Mouse (Mus musculus) neural tube, embryonic 15.5 days (tissue): ENCODE results near the gene Pde6h. TPM values are rescaled to one million over a fixed set of nuclear protein-coding genes. Genes with fewer than 3 reads are reported as not detected.

Experiments used
- ATAC-seq: fragments of 200-750 bp; cut with Nextera tagmentation; 2 replicates; pipeline ENCODE4 v1.8.0; 2017; ENCODE audit warnings: mild to moderate bottlenecking, moderate TSS enrichment, moderate library complexity; ENCODE audit not compliant: low FRiP score
- H3K27ac ChIP-seq: fragments of 300-500 bp; sonication (generic); replicated peaks from 2 replicates; pipeline ENCODE4 v1.5.1; 2015; ENCODE audit warnings: mild to moderate bottlenecking, inconsistent platforms
- H3K27me3 ChIP-seq: fragments of 300-500 bp; sonication (generic); replicated peaks from 2 replicates; pipeline ENCODE4 v1.6.1; 2015; ENCODE audit warnings: inconsistent platforms
- H3K36me3 ChIP-seq: fragments of 300-500 bp; sonication (generic); 2 replicates; pipeline ENCODE4 v1.6.1; 2015; ENCODE audit warnings: inconsistent platforms
- H3K4me1 ChIP-seq: fragments of 300-500 bp; sonication (generic); 2 replicates; pipeline ENCODE4 v1.6.1; 2015; ENCODE audit warnings: inconsistent platforms
- H3K4me2 ChIP-seq: fragments of 300-500 bp; sonication (generic); 2 replicates; pipeline ENCODE4 v1.6.1; 2015; ENCODE audit warnings: inconsistent platforms, mild to moderate bottlenecking, moderate library complexity
- H3K4me3 ChIP-seq: fragments of 300-500 bp; sonication (generic); replicated peaks from 2 replicates; pipeline ENCODE4 v1.5.1; 2015; ENCODE audit warnings: mild to moderate bottlenecking, inconsistent platforms
- H3K9ac ChIP-seq: fragments of 300-500 bp; sonication (generic); replicated peaks from 2 replicates; pipeline ENCODE4 v1.6.1; 2015; ENCODE audit warnings: mild to moderate bottlenecking, inconsistent platforms
- H3K9me3 ChIP-seq: fragments of 300-500 bp; sonication (generic); replicated peaks from 2 replicates; pipeline ENCODE4 v1.6.1; 2016; ENCODE audit warnings: inconsistent platforms
- WGBS: fragments of 180-500 bp; shearing (Covaris S2); methylation state at CpG from one replicate; pipeline ENCODE4 v1.1.7; 2015; ENCODE audit warnings: mixed read lengths; 5-methylcytosine and 5-hydroxymethylcytosine counted together
- polyA plus RNA-seq: library from polyadenylated mRNA; unstranded; fragments of >200 nt; fragmentation: Nextera tagmentation; extraction: Ambion mirVana; gene quantifications from 2 replicates; pipeline ENCODE4 v1.2.1, GENCODE M21; 2015

Pde6h gene
- polyA plus RNA-seq, 1 experiment from 2014 or later, result 0.33 TPM

DNA sequence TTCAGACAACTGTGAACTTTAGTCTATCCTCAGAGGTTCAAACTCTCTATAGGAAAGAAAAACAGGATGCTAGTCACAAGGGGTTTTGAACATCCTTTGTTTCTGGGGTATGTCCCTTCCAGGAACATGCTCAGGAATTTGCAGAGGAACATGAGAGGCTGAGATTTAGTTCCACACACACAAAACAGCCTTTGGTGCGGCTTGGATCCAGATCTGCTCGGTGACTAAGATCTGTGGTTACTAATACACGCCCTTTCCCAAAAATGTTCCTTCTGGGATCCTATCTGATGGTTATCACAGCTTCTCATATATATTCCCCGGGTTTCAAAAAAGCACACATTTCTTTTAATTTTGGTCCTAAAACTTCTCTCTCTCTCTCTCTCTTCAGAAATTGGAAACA lies 25.8 kb upstream of the Pde6h start:
- Histone ChIP-seq H3K9me3 (no peaks in the 10 kb centered on the region), H3K4me2 (no peak overlapping the region), H3K27ac (no peak overlapping the region), H3K4me1 (no peaks in the 10 kb centered on the region), H3K36me3 (no peaks in the 10 kb centered on the region), H3K9ac (no peak overlapping the region), H3K27me3 (no peaks in the 10 kb centered on the region), H3K4me3 (no peak overlapping the region)
- ATAC-seq, result no peak
- WGBS, result 84% methylated on average over 4 of the region's 4 CpGs

DNA sequence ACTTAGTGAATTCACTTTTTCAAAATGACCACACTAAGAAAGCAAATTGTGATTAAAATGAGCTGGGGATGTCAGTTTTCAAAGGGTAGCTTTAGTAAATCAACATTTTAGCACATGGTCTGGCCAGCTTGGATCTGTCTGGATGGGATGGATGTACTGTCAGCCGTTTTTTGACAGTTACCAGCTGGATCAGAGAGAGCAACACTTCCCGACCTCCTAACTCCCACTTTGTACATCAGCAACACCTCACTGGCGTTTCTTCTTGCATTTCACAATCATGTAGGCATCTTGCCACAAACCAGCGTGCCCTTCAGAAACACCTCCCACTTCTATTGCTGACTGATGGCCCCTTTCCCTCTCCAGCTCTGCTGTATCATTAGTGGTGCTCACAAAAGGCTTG lies 25.4 kb upstream of the Pde6h start:
- H3K4me2 ChIP-seq, result no peak overlapping the region
- H3K4me1 ChIP-seq, result no peaks in the 10 kb centered on the region
- no peaks in the 10 kb centered on the region for H3K36me3 ChIP-seq
- H3K27ac ChIP-seq, result no peak overlapping the region
- H3K9ac ChIP-seq, result no peak overlapping the region
- H3K4me3 ChIP-seq, result no peak overlapping the region
- no peaks in the 10 kb centered on the region for H3K27me3 ChIP-seq
- 70% methylated on average over 4 of the region's 4 CpGs for whole genome bisulfite sequencing
- ATAC-seq, result no peak
- no peaks in the 10 kb centered on the region for H3K9me3 ChIP-seq

DNA sequence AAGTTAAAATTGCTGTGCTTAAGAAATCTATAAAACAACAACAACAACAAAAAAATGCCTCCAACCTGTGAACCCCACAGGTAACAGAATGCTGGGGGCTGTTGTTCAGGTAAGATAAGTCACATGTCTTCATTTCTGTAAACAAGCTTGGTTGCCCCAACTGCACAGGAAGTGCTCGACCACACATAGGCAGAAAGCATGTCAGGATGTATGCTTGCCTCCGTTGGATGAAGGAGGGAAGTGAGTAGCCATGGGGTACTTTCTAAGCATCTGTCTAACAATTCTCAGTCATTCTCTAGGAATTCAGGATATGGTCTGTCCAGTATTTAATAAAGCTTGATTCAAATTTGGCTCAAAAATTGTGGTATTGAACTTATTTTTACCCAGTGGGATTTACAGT lies 24.7 kb upstream of the Pde6h start:
- Histone ChIP-seq H3K27me3 (no peaks in the 10 kb centered on the region), H3K4me2 (no peak overlapping the region), H3K4me3 (no peak overlapping the region), H3K9me3 (no peaks in the 10 kb centered on the region), H3K4me1 (no peaks in the 10 kb centered on the region), H3K27ac (no peak overlapping the region), H3K9ac (no peak overlapping the region), H3K36me3 (no peaks in the 10 kb centered on the region)
- WGBS, result 84% methylated on average over 2 of the region's 2 CpGs
- no peak for ATAC-seq

DNA sequence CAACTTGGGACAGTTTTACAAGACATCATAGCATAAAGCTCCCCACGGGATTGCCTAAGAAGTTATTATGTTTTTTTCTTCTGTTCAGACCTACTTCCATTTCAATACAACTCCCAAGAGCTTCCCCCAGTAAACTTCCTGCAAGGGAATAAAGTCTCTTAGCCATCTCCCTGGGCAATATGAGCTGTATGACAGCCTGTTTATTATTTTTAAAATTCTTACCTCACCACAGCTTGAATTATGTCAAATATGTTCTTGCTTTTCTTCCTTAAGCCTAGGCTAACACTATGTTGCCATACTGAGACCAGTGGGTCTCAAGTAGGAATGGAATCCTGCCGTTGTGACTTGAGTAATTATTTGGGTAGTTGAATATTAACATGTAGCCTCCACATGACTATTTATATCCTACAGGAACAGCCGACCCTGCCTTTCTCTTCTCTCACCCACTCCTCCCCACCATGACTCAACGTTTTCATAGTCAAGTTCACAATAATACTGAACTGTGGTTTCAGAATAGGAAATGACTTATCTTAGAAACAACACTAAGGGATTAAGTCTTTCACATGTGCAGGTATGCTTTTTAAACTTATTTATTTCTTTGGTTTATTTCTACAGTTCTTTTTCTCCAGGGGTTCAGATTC lies 23.1 kb upstream of the Pde6h start:
- H3K9me3 ChIP-seq, result no peaks in the 10 kb centered on the region
- H3K36me3 ChIP-seq, result no peaks in the 10 kb centered on the region
- H3K27me3 ChIP-seq, result no peaks in the 10 kb centered on the region
- ATAC-seq, result no peak
- no peaks in the 10 kb centered on the region for H3K4me1 ChIP-seq
- WGBS, result 73% methylated on average over 4 of the region's 4 CpGs
- H3K9ac ChIP-seq, result no peak overlapping the region
- H3K4me2 ChIP-seq, result no peak overlapping the region
- H3K4me3 ChIP-seq, result no peak overlapping the region
- H3K27ac ChIP-seq, result no peak overlapping the region

DNA sequence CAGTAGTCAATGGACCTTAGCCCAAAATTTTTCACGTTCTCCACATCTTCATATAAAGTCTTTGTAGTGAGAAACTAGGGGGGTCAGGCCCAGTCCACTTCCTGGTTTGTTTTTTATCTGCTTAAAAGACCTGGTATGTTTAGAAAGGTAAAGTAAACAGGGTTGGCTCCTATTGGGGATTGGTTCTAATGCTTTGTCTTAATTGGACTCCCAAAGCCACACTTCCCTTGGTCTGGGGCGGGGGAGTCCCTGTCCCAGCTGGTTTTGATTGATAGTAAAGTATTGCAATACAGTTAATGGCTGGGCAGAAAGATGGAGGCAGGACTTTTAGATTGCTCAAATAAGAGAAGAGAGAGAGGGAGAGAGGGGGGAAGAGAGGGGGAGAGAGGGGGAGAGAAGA lies 22.6 kb upstream of the Pde6h start:
- no peak overlapping the region for H3K9ac ChIP-seq
- H3K36me3 ChIP-seq, result no peaks in the 10 kb centered on the region
- 87% methylated on average over 2 of the region's 2 CpGs for WGBS
- H3K4me2 ChIP-seq, result no peak overlapping the region
- H3K4me1 ChIP-seq, result no peaks in the 10 kb centered on the region
- H3K27me3 ChIP-seq, result no peaks in the 10 kb centered on the region
- no peak for ATAC-seq
- H3K27ac ChIP-seq, result no peak overlapping the region
- no peak overlapping the region for H3K4me3 ChIP-seq
- no peaks in the 10 kb centered on the region for H3K9me3 ChIP-seq

DNA sequence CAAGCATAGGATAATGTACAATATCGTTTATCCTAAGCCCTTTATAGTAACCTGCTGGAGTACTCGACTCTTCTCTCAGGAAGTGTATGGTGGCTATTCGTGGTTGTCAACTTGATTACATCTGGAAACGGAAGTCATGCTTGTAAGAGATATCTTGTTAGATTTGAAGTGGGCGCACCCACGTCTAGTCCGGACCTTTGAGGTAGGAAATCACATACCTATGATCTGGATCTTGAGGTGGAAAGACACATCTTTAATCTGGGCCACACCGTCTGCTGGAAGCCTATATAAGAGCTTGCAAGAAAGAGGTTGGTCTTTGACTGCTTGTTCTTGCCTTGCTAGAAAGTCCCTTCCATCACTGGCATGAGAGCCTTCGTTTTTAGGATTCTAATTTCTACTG lies 21.1 kb upstream of the Pde6h start:
- Histone ChIP-seq H3K9ac (no peak overlapping the region), H3K27ac (no peak overlapping the region), H3K4me3 (no peak overlapping the region), H3K4me2 (no peak overlapping the region), H3K27me3 (no peaks in the 10 kb centered on the region), H3K9me3 (no peaks in the 10 kb centered on the region), H3K4me1 (no peaks in the 10 kb centered on the region), H3K36me3 (no peaks in the 10 kb centered on the region)
- WGBS, result 92% methylated on average over 9 of the region's 9 CpGs
- no peak for ATAC-seq

DNA sequence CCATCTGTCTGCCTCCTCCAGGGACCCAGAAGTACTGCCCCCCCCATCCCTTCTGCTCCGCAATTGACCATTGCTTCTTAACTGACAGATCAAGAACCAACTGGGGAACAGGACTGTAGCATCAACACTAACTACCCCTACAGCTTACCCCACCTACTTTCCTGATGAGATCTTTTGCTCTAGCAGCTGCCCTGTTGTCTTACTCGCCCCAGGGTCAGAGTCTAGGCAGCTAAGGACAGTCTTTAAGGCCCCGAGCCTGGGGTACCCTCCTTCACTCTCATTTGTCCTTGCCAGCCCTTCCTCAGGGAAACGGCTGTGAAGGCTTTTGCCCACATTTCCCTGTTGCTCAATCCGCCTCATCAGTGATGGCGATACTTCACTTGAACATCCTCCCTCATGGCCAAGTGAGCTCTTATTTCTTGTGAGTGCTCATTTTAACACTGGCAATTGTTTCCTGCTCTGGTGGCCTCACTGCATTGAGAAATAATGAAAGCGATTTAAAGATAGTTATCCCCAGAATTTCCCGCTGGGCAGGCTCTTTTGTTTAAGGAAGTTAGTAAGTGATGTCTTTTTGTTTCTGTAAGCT lies 19.7 kb upstream of the Pde6h start:
- Histone ChIP-seq H3K4me3 (no peak overlapping the region), H3K27ac (no peak overlapping the region)

DNA sequence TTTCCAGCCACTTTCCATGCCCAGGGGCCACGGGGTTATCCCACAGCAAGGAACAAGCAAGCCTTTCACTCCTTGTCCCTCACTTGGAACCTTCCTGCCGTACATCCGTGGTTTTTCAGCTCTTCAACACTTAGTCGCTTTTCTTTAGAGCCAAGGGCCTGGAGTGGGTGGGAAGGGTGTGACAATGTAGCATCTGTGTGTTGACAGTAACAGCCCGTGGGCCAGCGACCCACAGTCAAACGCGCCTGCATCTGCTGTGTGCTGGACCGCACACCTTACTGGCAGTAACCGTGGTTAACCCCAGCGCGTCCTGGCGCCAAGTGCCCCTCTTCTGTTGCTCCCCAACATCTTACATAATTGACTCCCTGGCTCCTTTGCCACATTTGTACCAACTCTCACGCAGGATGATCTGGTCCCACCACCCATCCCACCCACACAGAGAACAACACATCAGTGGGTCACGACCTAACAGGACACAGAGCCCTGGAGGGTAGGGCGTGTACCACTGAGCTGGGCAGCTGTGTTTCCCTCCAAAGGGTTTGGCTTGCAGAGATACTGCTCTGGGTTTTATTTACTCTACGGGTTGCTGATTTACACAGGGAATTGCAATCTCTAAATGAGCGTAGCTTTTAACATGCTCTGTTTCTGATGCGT lies 17.2 kb upstream of the Pde6h start:
- WGBS, result 87% methylated on average over 19 of the region's 19 CpGs
- no peaks in the 10 kb centered on the region for H3K27me3 ChIP-seq
- no peak overlapping the region for H3K9ac ChIP-seq
- ATAC-seq, result no peak
- no peaks in the 10 kb centered on the region for H3K9me3 ChIP-seq
- no peak overlapping the region for H3K4me2 ChIP-seq
- no peaks in the 10 kb centered on the region for H3K36me3 ChIP-seq
- peaks cover 7% of the 10 kb centered on the region; the same call in 1 of the 2 replicates for H3K4me1 ChIP-seq
- H3K27ac ChIP-seq, result no peak overlapping the region
- H3K4me3 ChIP-seq, result no peak overlapping the region

More for the DNA sequence above, 19.7 kb upstream of the Pde6h start:
- Histone ChIP-seq H3K4me2 (no peak overlapping the region), H3K4me1 (no peaks in the 10 kb centered on the region), H3K9ac (no peak overlapping the region), H3K9me3 (no peaks in the 10 kb centered on the region), H3K27me3 (no peaks in the 10 kb centered on the region), H3K36me3 (no peaks in the 10 kb centered on the region)
- ATAC-seq, result no peak
- WGBS, result 63% methylated on average over 8 of the region's 8 CpGs

DNA sequence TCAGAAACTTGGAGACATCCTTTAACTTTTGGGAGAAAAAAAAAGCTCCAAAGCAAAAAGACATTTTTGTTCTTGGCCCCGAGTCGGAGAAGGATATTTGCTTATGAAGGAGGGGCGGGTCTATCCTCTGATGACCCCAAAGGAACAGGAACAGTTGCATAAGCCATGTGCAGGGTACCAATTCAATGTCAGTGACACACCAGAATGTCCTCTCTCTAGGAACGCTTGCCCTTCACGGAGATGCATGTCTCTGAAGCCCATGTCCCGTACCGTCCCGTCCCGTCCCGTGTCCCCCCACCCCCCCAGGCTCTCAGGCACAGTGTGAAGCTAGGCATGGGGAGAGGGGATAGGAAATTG lies 16.7 kb upstream of the Pde6h start:
- no peak for ATAC-seq
- WGBS, result 81% methylated on average over 10 of the region's 10 CpGs
- no peak overlapping the region for H3K27ac ChIP-seq

DNA sequence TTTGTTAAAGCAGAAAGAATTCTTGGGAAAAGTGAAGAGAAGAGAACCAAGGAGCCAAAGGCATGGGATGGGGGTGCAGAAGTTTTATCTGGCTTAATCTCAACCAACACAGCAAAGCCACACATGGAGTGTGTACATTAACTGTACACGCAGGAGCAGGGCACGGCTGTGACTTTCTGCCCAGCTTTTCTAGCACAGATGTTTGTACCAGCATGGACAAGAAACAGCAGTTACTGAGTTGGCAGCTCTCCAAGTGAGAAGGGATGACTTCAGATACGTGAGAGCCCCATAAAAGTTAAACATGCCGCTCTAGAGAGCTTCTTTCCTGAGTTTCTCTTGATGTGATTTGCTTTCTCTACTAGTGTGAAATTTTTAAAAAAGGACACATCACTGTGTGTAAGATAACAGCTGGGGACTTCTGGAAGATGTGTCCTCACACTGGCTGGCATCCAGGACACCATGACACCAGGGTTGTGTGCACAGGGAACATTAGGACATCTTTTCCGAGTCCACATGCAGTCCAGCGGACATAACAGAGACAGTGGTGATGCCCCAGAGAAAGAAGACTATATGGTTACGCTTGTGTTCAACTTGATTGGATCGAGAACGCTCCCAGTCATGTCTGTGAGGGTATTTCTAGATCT lies 13.3 kb upstream of the Pde6h start:
- Histone ChIP-seq H3K4me1 (peaks cover 16% of the 10 kb centered on the region), H3K4me2 (no peak overlapping the region), H3K9ac (no peak overlapping the region), H3K27ac (no peak overlapping the region), H3K9me3 (no peaks in the 10 kb centered on the region), H3K27me3 (no peaks in the 10 kb centered on the region), H3K36me3 (no peaks in the 10 kb centered on the region), H3K4me3 (no peak overlapping the region)
- WGBS, result 67% methylated on average over 9 of the region's 9 CpGs
- ATAC-seq, result peak; percentile 38; the same call in 1 of the 2 replicates

More for the DNA sequence above, 16.7 kb upstream of the Pde6h start:
- Histone ChIP-seq H3K4me1 (peaks cover 7% of the 10 kb centered on the region; the same call in 1 of the 2 replicates), H3K9ac (no peak overlapping the region), H3K9me3 (no peaks in the 10 kb centered on the region), H3K27me3 (no peaks in the 10 kb centered on the region), H3K36me3 (no peaks in the 10 kb centered on the region), H3K4me2 (no peak overlapping the region), H3K4me3 (no peak overlapping the region)

DNA sequence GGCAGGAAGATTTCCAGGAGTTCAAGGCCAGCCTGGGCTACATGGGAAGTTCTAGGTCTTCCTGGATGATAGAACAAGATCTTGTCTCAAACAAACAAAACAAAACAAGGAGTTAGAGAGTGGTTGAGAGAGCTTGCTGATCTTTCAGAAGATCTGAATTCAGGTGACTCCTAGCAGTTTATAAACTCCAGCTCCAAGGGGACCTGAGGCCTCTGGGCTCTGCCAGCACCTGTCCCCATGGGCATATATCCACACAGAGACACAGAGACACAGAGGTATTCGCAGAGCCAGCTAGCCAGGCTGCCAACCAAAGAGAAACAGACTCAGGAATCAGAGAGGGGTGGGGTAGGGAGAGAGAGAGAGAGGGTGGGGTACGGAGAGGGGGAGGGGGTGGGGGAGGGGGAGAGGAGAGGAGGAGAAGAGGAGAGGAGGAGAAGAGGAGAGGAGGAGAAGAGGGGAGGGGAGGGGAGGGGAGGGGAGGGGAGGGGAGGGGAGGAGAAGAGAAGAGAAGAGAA lies 10.8 kb upstream of the Pde6h start:
- H3K4me1 ChIP-seq, result peaks cover 16% of the 10 kb centered on the region
- H3K4me2 ChIP-seq, result no peak overlapping the region; the same call in 1 of the 2 replicates
- WGBS, result 80% methylated on average over 1 of the region's 2 CpGs
- no peaks in the 10 kb centered on the region for H3K9me3 ChIP-seq
- H3K9ac ChIP-seq, result no peak overlapping the region
- no peak for ATAC-seq
- H3K36me3 ChIP-seq, result no peaks in the 10 kb centered on the region
- no peak overlapping the region for H3K27ac ChIP-seq
- H3K27me3 ChIP-seq, result no peaks in the 10 kb centered on the region
- H3K4me3 ChIP-seq, result no peak overlapping the region
